Mouse (Mus musculus) thymus, postnatal 14 days (tissue): ENCODE measurements around the gene Zfp36.

Experiments used
- DNase-seq: peaks from one replicate; pipeline ENCODE4 v3.0.0; 2021

Gene Zfp36

GRCm38 (mm10) chr7:28383606-28384005 lies 3.6 kb upstream of the Zfp36 start:
- no peak for DNase-seq

DNA sequence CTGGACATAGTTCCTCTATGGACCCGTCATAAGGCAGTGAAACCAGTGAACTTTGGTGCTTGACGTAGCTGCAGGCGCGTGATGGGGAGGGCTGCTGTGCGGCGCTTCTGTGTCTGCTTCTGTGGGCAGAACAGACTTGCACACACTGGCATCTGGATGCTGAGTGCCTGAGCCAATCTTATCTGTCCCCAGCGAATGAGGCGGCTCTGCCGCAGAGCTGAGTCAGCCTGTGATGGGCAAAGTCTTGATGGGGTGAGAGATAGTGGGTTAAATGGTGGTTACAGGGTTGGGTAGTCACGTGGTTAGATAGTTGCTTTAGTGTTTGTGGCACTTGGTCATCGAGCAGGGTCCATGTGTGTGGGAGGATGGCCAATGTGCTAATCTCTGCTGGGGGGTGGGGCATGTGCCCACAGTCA lies 2.9 kb upstream of the Zfp36 start:
- DNase-seq: peak; percentile 79

DNA sequence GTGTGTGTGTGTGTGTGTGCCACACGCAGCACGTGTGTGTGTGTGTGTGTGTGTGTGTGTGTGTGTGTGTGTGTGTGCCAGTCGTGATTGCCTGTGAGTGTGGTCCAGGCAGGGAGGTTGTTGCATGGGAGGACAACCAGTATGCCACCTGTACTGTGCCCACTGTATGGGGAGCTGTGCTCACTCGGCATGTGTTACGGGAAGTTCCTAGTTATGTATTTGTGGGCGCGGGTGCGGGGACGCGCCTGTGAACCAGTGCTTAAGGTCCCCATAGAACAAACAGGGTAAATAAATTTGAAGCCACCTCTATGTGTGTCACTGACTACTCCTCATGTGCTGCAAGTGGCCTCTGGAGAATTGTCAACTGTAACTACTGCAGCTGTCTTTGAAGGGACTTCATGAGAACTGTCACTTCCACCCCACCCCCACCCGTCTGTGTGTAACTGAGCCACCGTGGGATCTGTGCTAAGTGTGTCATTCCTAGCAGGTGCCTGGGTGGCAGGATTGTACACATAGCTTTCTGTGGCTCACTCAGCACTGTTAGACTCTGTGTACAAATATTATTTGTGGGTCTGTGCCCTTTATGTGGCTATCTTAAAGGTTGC lies 2.4 kb upstream of the Zfp36 start:
- DNase-seq: peak; percentile 60

- DNase-seq: peak; percentile 95
Observed at GRCm38 (mm10) chr7:28381938-28382337, 1.9 kb upstream of the Zfp36 start.

GRCm38 (mm10) chr7:28381017-28381790 lies 1.2 kb upstream of the Zfp36 start:
- DNase-seq: peak; percentile 90

DNA sequence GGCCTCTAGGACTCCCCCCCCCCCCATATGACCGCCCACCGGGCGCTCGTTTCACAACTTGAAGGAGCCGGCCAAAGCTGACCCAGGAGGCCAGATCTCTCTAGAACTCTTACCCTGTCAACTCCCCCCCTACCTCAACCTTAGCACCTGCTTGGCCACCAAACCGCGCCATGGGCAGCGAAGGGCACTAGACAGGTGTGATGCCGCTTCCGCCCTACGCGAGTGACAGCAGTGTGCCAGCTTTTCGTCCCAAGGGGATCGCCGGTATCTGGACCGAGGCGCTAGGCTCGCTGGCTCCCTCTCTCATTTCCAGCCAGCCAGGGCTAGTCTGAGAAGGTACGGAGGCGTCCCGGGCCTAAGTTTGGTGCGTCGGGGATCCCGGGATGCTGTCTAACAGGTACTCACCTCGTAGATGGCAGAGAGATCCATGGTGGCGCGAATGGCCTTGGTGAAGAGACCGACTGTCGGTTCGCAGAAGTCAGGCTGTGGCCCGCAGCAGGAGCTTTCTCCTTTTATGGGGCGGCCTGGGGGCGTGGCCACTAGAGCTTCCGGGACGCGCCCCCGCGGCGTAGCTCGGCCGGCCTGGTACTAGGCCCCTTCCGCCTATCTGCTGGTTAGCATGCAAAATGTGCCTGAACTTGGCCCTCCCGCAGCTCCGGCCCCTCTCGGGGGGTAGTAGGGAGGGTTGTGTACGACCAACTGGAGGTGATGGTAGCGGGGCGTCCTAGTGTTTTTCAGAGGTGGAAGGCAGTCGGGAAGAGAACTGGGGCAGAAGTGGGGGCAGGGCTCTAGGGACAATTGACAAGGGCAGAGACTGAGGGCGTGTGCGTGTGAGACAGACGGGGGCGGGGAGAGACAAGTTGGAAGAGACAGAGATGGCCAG lies 1.0 kb downstream of the Zfp36 start:
- peak; percentile 97 for DNase-seq

DNA sequence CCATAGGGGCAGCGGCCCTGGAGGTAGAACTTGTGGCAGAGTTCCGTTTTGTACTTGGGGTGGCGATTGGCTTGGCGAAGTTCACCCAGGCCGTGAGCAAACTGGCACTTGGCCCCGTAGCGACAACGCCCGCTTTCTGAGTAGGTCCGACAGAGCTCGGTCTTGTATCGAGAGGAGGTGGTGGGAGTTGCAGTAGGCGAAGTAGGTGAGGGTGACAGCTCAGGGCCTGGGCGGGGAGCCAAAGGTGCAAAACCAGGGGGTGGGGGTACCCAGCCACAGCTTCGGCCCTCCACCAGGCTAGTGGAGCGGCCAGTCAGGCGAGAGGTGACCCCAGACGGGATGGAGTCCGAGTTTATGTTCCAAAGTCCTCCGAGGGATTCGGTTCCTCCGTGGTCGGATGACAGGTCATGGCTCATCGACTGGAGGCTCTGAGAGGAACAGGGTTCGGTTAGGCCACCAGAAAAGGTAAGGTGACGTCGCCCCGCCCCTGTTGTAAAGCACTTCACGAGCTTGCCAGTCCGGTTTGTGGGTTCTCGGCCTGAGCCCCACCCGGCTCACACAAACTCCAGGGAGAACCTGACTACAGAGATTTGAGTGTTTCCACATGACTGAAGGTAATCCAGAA lies 1.9 kb downstream of the Zfp36 start:
- peak; percentile 58 for DNase-seq

DNA sequence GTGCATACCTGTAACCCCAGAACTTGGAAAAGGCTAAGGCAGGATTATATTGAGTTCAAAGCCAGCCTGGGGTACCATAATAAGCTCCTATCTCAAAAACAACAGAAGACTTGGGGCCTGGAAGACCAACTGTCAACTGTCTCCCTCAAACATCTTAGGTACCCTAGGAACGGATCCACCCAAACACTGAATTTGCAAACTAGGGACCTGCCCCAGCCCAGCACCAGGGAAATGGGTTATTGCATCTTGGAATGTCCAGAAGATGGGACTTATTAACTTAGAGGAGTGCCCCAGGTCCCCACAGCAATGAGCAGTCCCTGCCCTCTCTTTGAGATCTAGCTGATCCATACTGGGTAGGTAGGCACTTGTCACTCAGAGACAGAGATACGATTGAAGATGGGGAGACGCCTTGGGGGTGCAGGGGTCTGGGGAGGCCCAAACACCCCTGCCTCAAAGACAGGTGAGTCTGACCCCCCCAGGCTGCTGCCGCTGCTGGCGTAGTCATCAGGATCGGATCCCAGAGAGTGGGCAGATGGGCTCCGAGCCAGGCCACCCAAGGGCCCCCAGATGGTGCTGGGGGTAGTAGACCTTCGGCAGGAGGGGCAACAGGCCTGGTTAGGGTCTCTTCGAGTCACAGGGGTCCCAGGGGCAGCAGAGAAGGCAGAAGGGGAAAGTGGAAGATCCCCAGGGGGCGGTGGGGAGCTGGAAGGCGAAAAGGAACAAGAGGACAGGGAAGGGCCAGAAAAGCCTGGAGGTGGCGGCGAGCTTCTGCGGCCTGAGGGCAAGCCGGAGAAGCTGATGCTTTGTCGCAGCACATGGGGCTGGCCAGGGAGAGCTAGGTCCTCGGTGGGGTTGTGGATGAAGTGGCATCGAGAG lies 2.6 kb downstream of the Zfp36 start:
- DNase-seq: peak; percentile 48

DNA sequence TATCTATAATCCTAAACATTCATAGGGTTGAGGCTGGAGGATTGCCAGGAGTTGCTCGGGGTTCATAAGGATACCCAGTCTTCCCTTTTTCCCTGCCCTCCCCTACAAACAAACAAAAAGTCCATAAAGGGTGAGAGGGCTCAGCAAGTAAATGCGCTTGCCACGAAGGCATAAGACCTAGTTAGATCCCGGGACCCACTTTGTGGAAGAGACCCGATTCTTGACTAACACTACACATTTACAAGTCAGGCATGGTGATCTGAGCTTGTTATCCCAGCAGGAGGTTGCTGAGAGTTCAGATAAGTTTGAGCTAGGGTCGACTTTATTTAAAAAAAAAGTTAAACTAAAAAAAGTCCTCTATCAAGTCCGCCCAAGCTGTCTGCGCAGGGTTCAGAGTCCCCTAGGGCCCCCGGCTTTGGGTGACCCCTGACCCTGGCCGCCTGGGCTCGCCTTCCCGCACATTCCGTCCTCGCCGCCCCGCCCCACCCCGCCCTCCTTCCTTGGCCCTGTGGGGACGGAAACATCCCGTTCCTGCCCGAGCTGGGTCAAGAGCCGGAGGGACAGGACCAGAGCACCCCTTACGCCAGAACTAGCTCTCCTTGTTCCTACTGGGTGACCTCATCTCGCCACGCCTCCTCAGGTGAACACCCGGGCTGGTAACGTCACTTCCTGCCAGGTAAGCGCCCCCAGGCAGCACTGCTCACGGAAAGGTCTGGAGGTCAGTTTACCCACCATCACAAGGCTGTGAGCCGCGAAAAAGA lies 3.9 kb downstream of the Zfp36 start:
- peak; percentile 73 for DNase-seq

- peak; percentile 98 for DNase-seq
Observed at GRCm38 (mm10) chr7:28375176-28375921, 4.7 kb downstream of the Zfp36 start.

DNA sequence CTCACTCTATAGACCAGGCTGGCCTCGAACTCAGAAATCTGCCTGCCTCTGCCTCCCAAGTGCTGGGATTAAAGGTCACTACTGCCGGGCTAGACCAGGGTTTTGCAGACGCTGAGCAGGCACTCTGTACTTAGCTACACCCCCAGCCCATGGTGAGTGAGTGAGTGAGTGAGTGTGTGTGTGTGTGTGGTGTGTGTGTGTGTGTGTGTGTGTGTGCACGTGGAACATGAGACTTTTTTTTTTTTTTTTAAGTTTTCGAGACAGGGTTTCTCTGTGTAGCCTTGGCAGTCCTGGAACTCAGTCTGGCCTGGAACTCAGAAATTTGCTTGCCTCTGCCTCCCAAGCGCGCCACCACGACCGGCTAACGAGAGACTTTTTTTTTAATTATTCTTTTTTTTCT lies 5.4 kb downstream of the Zfp36 start:
- no peak for DNase-seq

- DNase-seq: peak; percentile 38
Observed at GRCm38 (mm10) chr7:28373891-28374495, 6.1 kb downstream of the Zfp36 start.

DNA sequence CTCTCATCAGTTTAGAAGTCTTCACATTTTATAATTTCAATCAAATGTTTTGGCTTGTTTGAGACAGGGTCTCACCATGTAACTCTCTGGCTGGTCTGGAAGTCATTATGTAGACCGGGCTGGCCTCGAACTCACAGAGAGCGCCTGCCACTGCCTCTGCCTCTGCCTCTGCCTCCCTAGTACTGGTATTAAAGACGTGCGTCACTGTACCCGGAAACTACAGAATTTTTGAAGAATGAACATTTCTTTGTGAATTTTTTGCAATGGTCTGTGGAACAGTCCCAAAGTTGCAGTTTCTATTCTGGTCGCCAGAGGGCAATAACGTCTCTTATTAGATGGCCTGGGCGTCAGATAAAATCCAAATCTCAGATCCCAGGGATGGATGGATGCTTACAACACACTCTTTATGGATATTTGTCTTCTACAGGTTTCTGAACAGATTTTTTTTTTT lies 6.9 kb downstream of the Zfp36 start:
- DNase-seq: peak; percentile 85

- DNase-seq: peak; percentile 98
Observed at GRCm38 (mm10) chr7:28372251-28373108, 7.6 kb downstream of the Zfp36 start, which contains the start of gene Plekhg2. Gene Plekhg2 (minus strand): TSS chr7:28372599.

DNA sequence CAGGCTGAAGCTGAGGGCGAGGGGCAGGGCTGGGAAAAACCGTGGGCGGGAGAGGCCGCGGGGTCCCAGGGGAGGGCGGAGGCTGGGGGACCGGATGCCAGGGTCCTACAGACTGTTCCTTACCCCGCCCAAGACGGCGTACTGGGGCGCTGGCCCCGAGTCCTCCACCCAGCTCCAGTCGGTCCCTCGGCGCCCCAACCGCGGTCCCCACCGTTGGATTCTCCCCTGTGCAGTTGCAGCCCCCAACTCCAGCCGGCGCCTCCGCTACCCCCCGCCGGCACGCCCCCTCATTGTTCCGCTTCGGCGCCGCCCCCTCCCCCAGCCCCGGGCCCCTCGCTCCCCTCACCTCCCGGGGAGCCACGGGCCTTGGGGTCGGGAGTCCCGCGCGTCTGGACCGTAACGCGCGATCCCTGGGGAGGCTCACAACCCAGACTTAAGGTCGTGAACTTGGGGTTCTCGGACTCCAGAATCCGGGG lies 8.5 kb downstream of the Zfp36 start:
- peak; percentile 88 for DNase-seq

DNA sequence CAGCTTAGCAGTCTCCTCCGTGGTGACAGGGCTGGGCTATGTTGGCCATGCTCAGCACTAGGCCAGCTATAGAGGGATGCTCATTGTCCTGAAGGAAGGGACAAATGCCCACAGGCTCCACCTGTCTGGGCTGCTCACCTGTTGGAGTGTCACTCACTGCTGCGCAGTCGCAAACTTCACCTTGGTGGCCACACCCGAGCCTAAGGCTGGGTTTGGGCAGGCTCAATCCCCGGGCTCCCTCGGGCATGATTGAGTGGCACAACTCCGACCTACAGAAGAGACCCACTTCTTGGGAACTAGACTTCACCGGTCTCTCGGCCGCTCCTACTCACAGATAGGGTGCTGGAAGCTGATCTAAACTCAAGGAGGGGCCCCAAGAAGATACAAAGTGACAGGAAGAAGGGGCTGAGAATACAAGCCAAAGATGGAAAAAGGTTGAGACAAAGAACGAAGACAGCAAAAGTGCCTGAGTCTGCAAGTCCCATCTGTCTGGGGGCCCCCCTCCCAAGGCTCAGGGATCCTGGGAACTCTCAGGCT lies 9.0 kb downstream of the Zfp36 start:
- DNase-seq: peak; percentile 56

GRCm38 (mm10) chr7:28370051-28370450 lies 10.0 kb downstream of the Zfp36 start:
- DNase-seq: no peak

- no peak for DNase-seq
Observed at GRCm38 (mm10) chr7:28368276-28368920, 11.7 kb downstream of the Zfp36 start.
